ENCODE assay signal across 8 mouse cellular contexts in the genomic region with DNA sequence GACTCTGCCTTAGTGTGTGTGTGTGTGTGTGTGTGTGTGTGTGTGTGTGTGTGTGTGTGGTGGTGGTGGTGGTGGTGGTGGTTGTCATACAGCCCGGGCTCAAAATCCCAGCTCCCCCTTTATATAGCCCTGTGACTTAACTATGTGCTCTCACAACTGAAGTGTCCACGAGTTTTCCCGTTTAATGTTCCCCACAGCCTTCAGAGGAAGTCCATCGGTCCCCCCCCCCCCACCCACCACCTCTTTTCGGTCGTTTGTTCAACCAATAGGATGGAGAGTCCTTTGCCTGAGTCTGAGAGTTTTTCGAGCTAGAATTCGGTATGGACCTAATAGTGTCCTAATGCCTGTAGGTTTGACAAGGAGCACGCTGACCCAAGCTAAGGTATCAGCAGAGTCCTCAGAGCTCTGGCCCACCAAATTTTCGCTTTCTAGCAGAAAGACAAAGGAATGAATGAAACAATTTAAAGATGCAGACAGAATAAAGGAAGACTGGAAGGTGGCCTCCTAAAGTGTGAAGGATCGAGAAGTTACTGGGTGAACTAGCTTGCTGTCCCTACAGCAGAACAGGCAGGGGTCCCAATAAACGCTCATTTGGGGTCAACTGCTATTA. TPM values are rescaled to one million over a fixed set of nuclear protein-coding genes. Genes with fewer than 3 reads are reported as not detected.
DNase-seq lines count a peak whose midpoint lies in the region; ATAC-seq and TF ChIP-seq lines count a peak whose summit lies in the region.

No protein-coding gene starts in this region.

- no peak for TF ChIP-seq POLR2A in bone marrow macrophage, adult 2 months (IDR thresholded peaks at IDR 0.05; ENCODE audit: borderline replicate concordance, low read depth, low read length)

- peak overlapping the region; percentile 91 for H3K4me2 ChIP-seq in heart, embryonic 16.5 days (ENCODE audit: low read depth, low read length)
- peak overlapping the region; percentile 87 for H3K4me2 ChIP-seq in hindbrain, embryonic 15.5 days
- peak overlapping the region; percentile 78 for H3K4me2 ChIP-seq in midbrain, embryonic 14.5 days (ENCODE audit: low read length)

- TF ChIP-seq CTCF in bone marrow macrophage, adult 2 months (IDR thresholded peaks at IDR 0.05; ENCODE audit: low read depth, low read length) = no peak

- H3K9me3 ChIP-seq in heart, embryonic 16.5 days (replicated peaks; ENCODE audit: control insufficient read depth, low read length) = no peaks in the 10 kb centered on the region
- no peaks in the 10 kb centered on the region for H3K9me3 ChIP-seq in hindbrain, embryonic 15.5 days
- H3K9me3 ChIP-seq in midbrain, embryonic 14.5 days (ENCODE audit: control insufficient read depth, low read length) = no peaks in the 10 kb centered on the region

- H3K4me3 ChIP-seq in heart, embryonic 16.5 days (ENCODE audit: low read length) = peak overlapping the region; percentile 71
- peak overlapping the region; percentile 74 for H3K4me3 ChIP-seq in bone marrow macrophage, adult 2 months (ENCODE audit: insufficient read depth, low read length)
- H3K4me3 ChIP-seq in hindbrain, embryonic 15.5 days = peak overlapping the region; percentile 69
- H3K4me3 ChIP-seq in midbrain, embryonic 14.5 days (replicated peaks; ENCODE audit: low read depth, low read length) = peak overlapping the region; percentile 74

- DNase-seq in heart, adult 8-10 months (ENCODE audit: low spot score) = no peak
- DNase-seq in midbrain, embryonic 14.5 days = peak; percentile 22
- DNase-seq in left cerebral cortex, adult 8-10 months (ENCODE audit: low spot score in 2 of 2) = no peak
- DNase-seq in adrenal gland, postnatal 14 days = no peak

- H3K27ac ChIP-seq in heart, embryonic 16.5 days (ENCODE audit: low read length) = peak overlapping the region; percentile 89
- peak overlapping the region; percentile 52 for H3K27ac ChIP-seq in bone marrow macrophage, adult 2 months (ENCODE audit: insufficient read depth, low read depth, low read length)
- H3K27ac ChIP-seq in hindbrain, embryonic 15.5 days (replicated peaks) = peak overlapping the region; percentile 91
- peak overlapping the region; percentile 95 for H3K27ac ChIP-seq in midbrain, embryonic 14.5 days (replicated peaks; ENCODE audit: low read depth, low read length)

- peaks cover 16% of the 10 kb centered on the region for H3K36me3 ChIP-seq in heart, embryonic 16.5 days (ENCODE audit: control insufficient read depth, insufficient read depth)
- no peaks in the 10 kb centered on the region for H3K36me3 ChIP-seq in hindbrain, embryonic 15.5 days
- peaks cover 22% of the 10 kb centered on the region for H3K36me3 ChIP-seq in midbrain, embryonic 14.5 days (ENCODE audit: control insufficient read depth, insufficient read depth, low read length)

- H3K27me3 ChIP-seq in heart, embryonic 16.5 days (ENCODE audit: control insufficient read depth, insufficient read depth, low read length) = no peaks in the 10 kb centered on the region
- H3K27me3 ChIP-seq in hindbrain, embryonic 15.5 days = peaks cover 11% of the 10 kb centered on the region; the same call in 1 of the 2 replicates
- peaks cover 13% of the 10 kb centered on the region for H3K27me3 ChIP-seq in midbrain, embryonic 14.5 days (ENCODE audit: control insufficient read depth, insufficient read depth, low read length)

- ATAC-seq in heart, embryonic 16.5 days (replicated peaks; ENCODE audit: extremely low read depth, insufficient read depth, low FRiP score) = no peak
- no peak for ATAC-seq in hindbrain, embryonic 15.5 days (ENCODE audit: low FRiP score, low read depth)
- ATAC-seq in midbrain, embryonic 14.5 days (ENCODE audit: low FRiP score, low TSS enrichment) = no peak
- no peak for ATAC-seq in erythroid progenitor cell, adult 5-6 weeks (replicated peaks; ENCODE audit: low FRiP score, poor library complexity, severe bottlenecking)

- peaks cover 45% of the 10 kb centered on the region for H3K4me1 ChIP-seq in heart, embryonic 16.5 days (ENCODE audit: control insufficient read depth, insufficient read depth, low read length)
- peaks cover 29% of the 10 kb centered on the region for H3K4me1 ChIP-seq in bone marrow macrophage, adult 2 months (ENCODE audit: control insufficient read depth, insufficient read depth, low read length)
- peaks cover 49% of the 10 kb centered on the region for H3K4me1 ChIP-seq in hindbrain, embryonic 15.5 days (replicated peaks)
- H3K4me1 ChIP-seq in midbrain, embryonic 14.5 days (ENCODE audit: control insufficient read depth, insufficient read depth, low read length) = peaks cover 35% of the 10 kb centered on the region

- H3K9ac ChIP-seq in heart, embryonic 16.5 days (ENCODE audit: low read length) = peak overlapping the region; percentile 81
- H3K9ac ChIP-seq in hindbrain, embryonic 15.5 days = peak overlapping the region; percentile 58
- H3K9ac ChIP-seq in midbrain, embryonic 14.5 days (replicated peaks; ENCODE audit: low read length) = peak overlapping the region; percentile 79

- WGBS in heart, embryonic 16.5 days = 33% methylated on average over 12 of the region's 12 CpGs
- 40% methylated on average over 12 of the region's 12 CpGs for WGBS in hindbrain, embryonic 15.5 days
- WGBS in midbrain, embryonic 14.5 days = 42% methylated on average over 12 of the region's 12 CpGs

RNA-seq across cellular contexts. Expression of gene Ppp1r14b, which starts 1.1 kb away (rescaled TPM):
- 68.9 and 104 TPM in 2 replicates for polyA plus RNA-seq in heart, embryonic 16.5 days (2015; fragmentation: Nextera tagmentation; extraction: Ambion mirVana)
- 100 to 1,000 TPM in 1 of 4 experiments, 10 to 100 TPM in 3; 75.4 to 112 (median 91.3) TPM for total RNA-seq in heart, adult 8-10 months (2022)
- 64.2 and 73.7 TPM in 2 replicates for polyA plus RNA-seq in bone marrow macrophage, adult 2 months (2012; ENCODE audit: insufficient read depth, insufficient read length, missing spikeins)
- polyA plus RNA-seq in hindbrain, embryonic 15.5 days (2015; fragmentation: Nextera tagmentation; extraction: Ambion mirVana) = 210 and 211 TPM in 2 replicates
- 198 and 257 TPM in 2 replicates for polyA plus RNA-seq in midbrain, embryonic 14.5 days (2014; fragmentation: Nextera tagmentation; extraction: Ambion mirVana)
- total RNA-seq in left cerebral cortex, adult 8-10 months (2022) = 10 to 100 TPM; 56.6 to 72.1 (median 59.0) TPM
- total RNA-seq in adrenal gland, postnatal 14 days (2021) = 264 and 275 TPM in 2 replicates
- total RNA-seq in erythroid progenitor cell, adult 5-6 weeks (2015; ENCODE audit: low replicate concordance) = 31.0 and 59.1 TPM in 2 replicates
- total RNA-seq in erythroid progenitor cell, adult 5-6 weeks (2017; ENCODE audit: low replicate concordance) = 0.91 and 10.4 TPM in 2 replicates

RNA-seq across cellular contexts. Expression of gene Plcb3, which starts 2.6 kb away (rescaled TPM):
- polyA plus RNA-seq in heart, embryonic 16.5 days (2015; fragmentation: Nextera tagmentation; extraction: Ambion mirVana) = 16.8 and 21.1 TPM in 2 replicates
- total RNA-seq in heart, adult 8-10 months (2022) = 10 to 100 TPM; 15.6 to 16.2 (median 15.6) TPM
- 39.8 and 40.6 TPM in 2 replicates for polyA plus RNA-seq in bone marrow macrophage, adult 2 months (2012; ENCODE audit: insufficient read depth, insufficient read length, missing spikeins)
- polyA plus RNA-seq in hindbrain, embryonic 15.5 days (2015; fragmentation: Nextera tagmentation; extraction: Ambion mirVana) = 13.6 and 14.0 TPM in 2 replicates
- 6.3 and 8.8 TPM in 2 replicates for polyA plus RNA-seq in midbrain, embryonic 14.5 days (2014; fragmentation: Nextera tagmentation; extraction: Ambion mirVana)
- 10 to 100 TPM; 13.8 to 18.2 (median 14.5) TPM for total RNA-seq in left cerebral cortex, adult 8-10 months (2022)
- 52.1 and 54.6 TPM in 2 replicates for total RNA-seq in adrenal gland, postnatal 14 days (2021)
- total RNA-seq in erythroid progenitor cell, adult 5-6 weeks (2015; ENCODE audit: low replicate concordance) = 1.4 and 1.7 TPM in 2 replicates
- total RNA-seq in erythroid progenitor cell, adult 5-6 weeks (2017; ENCODE audit: low replicate concordance) = 0.68 and 1.8 TPM in 2 replicates

RNA-seq across cellular contexts. Expression of gene Fkbp2, which starts 6.6 kb away (rescaled TPM):
- polyA plus RNA-seq in heart, embryonic 16.5 days (2015; fragmentation: Nextera tagmentation; extraction: Ambion mirVana) = 83.7 and 95.0 TPM in 2 replicates
- 10 to 100 TPM; 17.2 to 23.1 (median 20.9) TPM for total RNA-seq in heart, adult 8-10 months (2022)
- 118 and 126 TPM in 2 replicates for polyA plus RNA-seq in bone marrow macrophage, adult 2 months (2012; ENCODE audit: insufficient read depth, insufficient read length, missing spikeins)
- 147 and 160 TPM in 2 replicates for polyA plus RNA-seq in hindbrain, embryonic 15.5 days (2015; fragmentation: Nextera tagmentation; extraction: Ambion mirVana)
- 73.8 and 86.9 TPM in 2 replicates for polyA plus RNA-seq in midbrain, embryonic 14.5 days (2014; fragmentation: Nextera tagmentation; extraction: Ambion mirVana)
- 100 to 1,000 TPM in 2 of 4 experiments, 10 to 100 TPM in 2; 79.1 to 129 (median 98.4) TPM for total RNA-seq in left cerebral cortex, adult 8-10 months (2022)
- 115 and 121 TPM in 2 replicates for total RNA-seq in adrenal gland, postnatal 14 days (2021)
- total RNA-seq in erythroid progenitor cell, adult 5-6 weeks (2015; ENCODE audit: low replicate concordance) = 38.1 and 93.3 TPM in 2 replicates
- 31.0 and 34.9 TPM in 2 replicates for total RNA-seq in erythroid progenitor cell, adult 5-6 weeks (2017; ENCODE audit: low replicate concordance)

RNA-seq across cellular contexts. Expression of gene Vegfb, which starts 13.8 kb away (rescaled TPM):
- polyA plus RNA-seq in heart, embryonic 16.5 days (2015; fragmentation: Nextera tagmentation; extraction: Ambion mirVana) = 123 and 171 TPM in 2 replicates
- 100 to 1,000 TPM; 488 to 525 (median 495) TPM for total RNA-seq in heart, adult 8-10 months (2022)
- 30.1 and 39.9 TPM in 2 replicates for polyA plus RNA-seq in bone marrow macrophage, adult 2 months (2012; ENCODE audit: insufficient read depth, insufficient read length, missing spikeins)
- polyA plus RNA-seq in hindbrain, embryonic 15.5 days (2015; fragmentation: Nextera tagmentation; extraction: Ambion mirVana) = 63.9 and 67.5 TPM in 2 replicates
- polyA plus RNA-seq in midbrain, embryonic 14.5 days (2014; fragmentation: Nextera tagmentation; extraction: Ambion mirVana) = 33.1 and 47.3 TPM in 2 replicates
- total RNA-seq in left cerebral cortex, adult 8-10 months (2022) = 100 to 1,000 TPM in 3 of 4 experiments, 10 to 100 TPM in 1; 98.9 to 107 (median 104) TPM
- 116 and 122 TPM in 2 replicates for total RNA-seq in adrenal gland, postnatal 14 days (2021)
- 13.7 and 22.2 TPM in 2 replicates for total RNA-seq in erythroid progenitor cell, adult 5-6 weeks (2015; ENCODE audit: low replicate concordance)
- total RNA-seq in erythroid progenitor cell, adult 5-6 weeks (2017; ENCODE audit: low replicate concordance) = 0.98 and 4.1 TPM in 2 replicates

RNA-seq across cellular contexts. Expression of gene Dnajc4, which starts 18.7 kb away (rescaled TPM):
- 40.3 and 44.1 TPM in 2 replicates for polyA plus RNA-seq in heart, embryonic 16.5 days (2015; fragmentation: Nextera tagmentation; extraction: Ambion mirVana)
- total RNA-seq in heart, adult 8-10 months (2022) = 10 to 100 TPM; 48.7 to 62.9 (median 53.7) TPM
- polyA plus RNA-seq in bone marrow macrophage, adult 2 months (2012; ENCODE audit: insufficient read depth, insufficient read length, missing spikeins) = 26.8 and 32.2 TPM in 2 replicates
- polyA plus RNA-seq in hindbrain, embryonic 15.5 days (2015; fragmentation: Nextera tagmentation; extraction: Ambion mirVana) = 23.7 and 24.2 TPM in 2 replicates
- polyA plus RNA-seq in midbrain, embryonic 14.5 days (2014; fragmentation: Nextera tagmentation; extraction: Ambion mirVana) = 23.1 and 26.7 TPM in 2 replicates
- total RNA-seq in left cerebral cortex, adult 8-10 months (2022) = 10 to 100 TPM; 27.0 to 32.6 (median 29.7) TPM
- total RNA-seq in adrenal gland, postnatal 14 days (2021) = 44.4 and 47.4 TPM in 2 replicates
- 11.5 TPM in 1 of 2 replicates, not detected in the other for total RNA-seq in erythroid progenitor cell, adult 5-6 weeks (2015; ENCODE audit: low replicate concordance)
- total RNA-seq in erythroid progenitor cell, adult 5-6 weeks (2017; ENCODE audit: low replicate concordance) = 2.2 and 2.6 TPM in 2 replicates

Comparison
In these comparisons a context has a peak if more than half of its experiments do, and no peak if none do; other contexts are left out.
1. RNA of gene Plcb3, which starts 2.6 kb away (total RNA-seq): 52.1 to 54.6 TPM in adrenal gland, postnatal 14 days, 15.6 to 16.2 TPM in heart, adult 8-10 months and 13.8 to 18.2 TPM in left cerebral cortex, adult 8-10 months; 0.68 to 1.8 TPM in erythroid progenitor cell, adult 5-6 weeks; every median in the first group is over 4 times any median in the second.
2. Peak in every context shown above with its lines, with median percentiles within 50 percentile points of each other: H3K27ac ChIP-seq, H3K4me2 ChIP-seq, H3K4me3 ChIP-seq and H3K9ac ChIP-seq.